Mouse (Mus musculus): Measurements from ENCODE around the gene Pdcd1. TPM values are rescaled to one million over a fixed set of nuclear protein-coding genes. Genes with fewer than 3 reads are reported as not detected.

Pdcd1 gene
- polyA plus RNA-seq (2016; fragmentation: Nextera tagmentation; extraction: Ambion mirVana): 0.31 TPM in 1 of 2 replicates, not detected in the other

DNA sequence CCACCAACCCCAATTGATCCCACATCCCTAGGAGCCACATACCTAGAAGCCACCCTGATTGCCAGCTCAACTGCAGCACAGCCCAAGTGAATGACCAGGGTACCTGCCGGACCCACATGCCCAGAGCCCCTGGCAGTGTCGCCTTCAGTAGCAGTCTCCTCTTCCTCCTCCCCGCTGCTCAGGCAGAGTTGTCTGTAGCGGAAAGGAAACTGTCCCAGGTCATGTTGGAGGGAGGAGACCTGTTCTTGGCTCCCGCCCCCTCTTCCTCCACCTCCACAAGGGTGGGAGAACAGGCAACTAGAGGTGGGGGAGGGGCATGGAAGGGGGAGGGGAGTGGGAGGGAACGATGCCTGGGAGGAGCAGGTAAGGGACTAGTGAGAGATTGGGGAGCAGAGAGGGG is at the start of gene Pdcd1:
TSS of gene Pdcd1 (minus strand) at position 181 of the 400 bp plus-strand sequence.
- Histone ChIP-seq H3K27ac (ENCODE audit: poor library complexity, severe bottlenecking) (no peak within 1 kb of the TSS), H3K4me3 (no peak within 1 kb of the TSS)

DNA sequence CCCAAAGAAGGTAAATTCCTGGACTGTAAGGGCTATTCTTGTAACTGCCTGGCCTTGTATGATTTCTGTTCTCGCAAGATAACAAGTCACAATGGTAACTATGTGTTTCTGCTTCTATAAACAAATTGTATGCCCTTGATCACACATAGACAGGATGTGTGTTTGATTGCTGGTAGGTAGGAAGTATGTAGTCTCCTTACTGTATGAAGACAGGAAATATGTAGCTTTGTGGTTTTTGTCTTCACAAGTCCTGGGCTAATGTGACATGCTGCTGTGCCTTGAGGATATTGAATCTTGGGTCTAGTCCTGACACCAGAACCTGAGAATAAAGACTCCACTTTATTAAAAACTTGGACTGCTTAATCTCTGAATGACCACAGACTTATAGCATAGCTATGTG is 39.4 kb upstream of the Pdcd1 start:
- H3K4me1 ChIP-seq (replicated peaks): 0 out of 2 replicates have a peak, but pooled peaks cover 3% of the 10 kb centered on the region
- no peaks in the 10 kb centered on the region for H3K27me3 ChIP-seq (replicated peaks)
- no peak overlapping the region for H3K4me3 ChIP-seq
- no peak overlapping the region for H3K4me2 ChIP-seq
- H3K9me3 ChIP-seq (replicated peaks): no peaks in the 10 kb centered on the region
- ATAC-seq (ENCODE audit: insufficient number of reproducible peaks, low FRiP score): no peak
- WGBS: 36% methylated on average over 1 of the region's 1 CpGs
- no peak overlapping the region for H3K27ac ChIP-seq (ENCODE audit: poor library complexity, severe bottlenecking)
- H3K9ac ChIP-seq: no peak overlapping the region
- no peaks in the 10 kb centered on the region for H3K36me3 ChIP-seq

More for the DNA sequence above, at the start of gene Pdcd1:
- Histone ChIP-seq H3K9me3 (replicated peaks) (no peaks in the 10 kb centered on the region), H3K4me1 (replicated peaks) (peaks cover 9% of the 10 kb centered on the region; the same call in 1 of the 2 replicates), H3K27me3 (replicated peaks) (no peaks in the 10 kb centered on the region), H3K36me3 (no peaks in the 10 kb centered on the region), H3K9ac (no peak within 1 kb of the TSS), H3K4me2 (no peak within 1 kb of the TSS)
- no peak for ATAC-seq (ENCODE audit: insufficient number of reproducible peaks, low FRiP score)
- 41% methylated on average over 6 of the region's 6 CpGs for WGBS

DNA sequence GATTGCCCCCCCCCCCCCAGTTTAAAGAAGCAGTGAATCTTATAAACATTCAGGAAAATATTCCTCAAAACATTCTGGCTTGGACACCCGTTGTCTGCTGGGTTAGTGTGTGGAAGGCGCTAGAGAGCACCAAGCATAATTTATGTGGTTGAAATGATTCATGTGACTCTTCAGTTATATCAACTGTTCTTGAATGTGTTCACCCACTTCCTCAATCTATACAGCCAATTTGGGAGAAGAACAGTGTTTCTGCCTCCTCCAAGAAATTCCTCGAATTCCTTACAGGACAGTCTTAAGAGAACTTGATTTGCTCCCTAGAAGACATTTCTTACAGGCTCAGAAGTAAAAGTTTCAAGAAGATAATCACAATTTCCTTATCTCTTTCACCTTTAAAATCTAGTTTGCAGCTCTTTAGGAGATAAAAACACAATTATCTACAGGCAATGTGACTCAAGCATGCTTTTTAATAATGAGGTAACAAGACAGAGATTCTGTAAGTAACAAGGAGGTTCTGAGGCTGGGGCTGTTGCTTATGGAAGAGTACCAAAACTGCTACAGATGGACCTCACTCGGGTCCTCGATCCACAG is 34.1 kb upstream of the Pdcd1 start:
- Histone ChIP-seq H3K36me3 (no peaks in the 10 kb centered on the region), H3K27me3 (replicated peaks) (no peaks in the 10 kb centered on the region), H3K4me3 (no peak overlapping the region), H3K9ac (no peak overlapping the region), H3K4me1 (replicated peaks) (0 out of 2 replicates have a peak, but pooled peaks cover 3% of the 10 kb centered on the region), H3K4me2 (no peak overlapping the region), H3K27ac (ENCODE audit: poor library complexity, severe bottlenecking) (no peak overlapping the region), H3K9me3 (replicated peaks) (no peaks in the 10 kb centered on the region)
- 79% methylated on average over 5 of the region's 5 CpGs for WGBS
- ATAC-seq (ENCODE audit: insufficient number of reproducible peaks, low FRiP score): no peak

DNA sequence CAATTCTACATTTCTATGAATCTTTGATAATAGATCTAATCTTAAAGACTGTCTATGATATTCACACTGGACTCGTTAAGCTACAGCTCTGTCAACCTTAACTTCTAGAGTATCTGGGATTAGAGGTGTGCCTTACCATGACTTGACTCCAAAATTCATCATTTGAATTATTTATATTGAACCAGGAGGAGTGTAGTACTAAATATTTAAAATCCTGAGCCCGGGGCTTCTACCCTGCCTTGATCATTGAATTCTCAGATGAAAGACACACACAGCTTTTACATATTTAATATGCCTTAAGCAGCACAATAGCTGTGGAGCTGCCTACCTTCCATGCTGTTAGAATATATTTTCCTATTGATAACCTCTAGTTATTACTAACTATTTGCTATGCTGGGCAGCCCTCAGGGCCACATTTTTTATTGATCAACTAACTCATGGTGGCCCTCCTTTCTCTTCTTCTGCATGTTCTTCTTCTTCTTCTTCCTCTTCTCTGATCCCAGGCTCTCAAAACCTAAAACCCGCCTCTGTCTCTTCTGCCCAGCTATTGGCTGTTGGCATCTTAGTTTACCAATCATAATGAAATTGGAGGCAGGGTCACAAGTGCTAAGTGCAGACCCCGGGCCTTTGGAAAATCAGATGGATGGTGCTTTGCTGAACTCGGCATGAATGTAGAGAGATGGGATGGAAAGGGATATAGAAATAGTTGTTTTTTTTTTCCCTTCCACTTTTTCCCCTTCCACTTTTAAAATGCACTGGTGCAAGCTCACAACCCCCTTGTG is 33.2 kb upstream of the Pdcd1 start:
- Histone ChIP-seq H3K4me2 (no peak overlapping the region), H3K9me3 (replicated peaks) (no peaks in the 10 kb centered on the region), H3K4me1 (replicated peaks) (no peaks in the 10 kb centered on the region), H3K27ac (ENCODE audit: poor library complexity, severe bottlenecking) (no peak overlapping the region), H3K4me3 (no peak overlapping the region), H3K9ac (no peak overlapping the region), H3K27me3 (replicated peaks) (peaks cover 2% of the 10 kb centered on the region; the same call in 1 of the 2 replicates), H3K36me3 (no peaks in the 10 kb centered on the region)
- 76% methylated on average over 5 of the region's 5 CpGs for WGBS
- no peak for ATAC-seq (ENCODE audit: insufficient number of reproducible peaks, low FRiP score)

DNA sequence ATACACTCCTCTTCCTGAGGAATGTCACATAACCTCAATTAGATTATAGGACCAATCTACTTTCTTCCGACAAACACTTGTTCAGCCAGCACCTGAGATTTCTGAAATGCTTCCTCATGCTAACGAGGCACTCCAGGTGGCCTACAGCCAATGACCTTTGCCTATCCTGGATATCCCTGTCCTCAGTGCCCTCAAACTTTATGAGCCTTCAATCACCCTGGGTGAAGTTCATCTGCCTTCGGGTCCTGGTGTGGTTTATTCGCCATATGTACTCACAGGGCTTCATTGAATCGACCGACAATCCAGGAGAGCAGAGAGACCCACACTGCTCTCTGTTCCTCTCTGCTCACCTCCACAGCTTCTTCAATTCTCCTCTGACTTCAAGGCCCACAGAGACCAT is 29.4 kb upstream of the Pdcd1 start:
- no peaks in the 10 kb centered on the region for H3K9me3 ChIP-seq (replicated peaks)
- H3K4me3 ChIP-seq: no peak overlapping the region
- H3K4me2 ChIP-seq: no peak overlapping the region
- 86% methylated on average over 6 of the region's 6 CpGs for WGBS
- peaks cover 10% of the 10 kb centered on the region for H3K27me3 ChIP-seq (replicated peaks)
- no peaks in the 10 kb centered on the region for H3K36me3 ChIP-seq
- H3K9ac ChIP-seq: no peak overlapping the region
- H3K4me1 ChIP-seq (replicated peaks): no peaks in the 10 kb centered on the region
- no peak for ATAC-seq (ENCODE audit: insufficient number of reproducible peaks, low FRiP score)
- no peak overlapping the region for H3K27ac ChIP-seq (ENCODE audit: poor library complexity, severe bottlenecking)

DNA sequence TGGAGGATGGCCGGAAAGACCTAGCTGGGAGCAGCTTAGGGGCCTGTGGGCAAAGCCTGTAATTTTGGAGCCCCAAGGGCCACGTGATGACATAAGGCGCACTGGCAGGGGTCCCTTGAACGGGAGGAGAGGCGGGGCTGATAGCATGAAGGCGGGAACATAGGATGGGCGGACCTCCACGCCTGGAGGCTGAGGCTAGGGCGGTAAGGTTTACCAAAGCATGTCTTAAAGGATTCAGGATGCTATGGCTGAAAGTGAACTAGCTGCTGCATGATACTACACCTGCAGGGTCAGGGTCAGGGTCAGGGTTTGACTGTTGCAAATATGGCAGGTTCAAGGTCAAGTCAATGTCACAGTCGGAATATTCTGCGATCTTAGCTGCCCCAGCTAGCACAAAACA is 28.8 kb upstream of the Pdcd1 start:
- 45% methylated on average over 11 of the region's 11 CpGs for WGBS
- peak overlapping the region; percentile 11; the same call in 1 of the 2 replicates for H3K4me3 ChIP-seq
- H3K4me2 ChIP-seq: peak overlapping the region; percentile 33
- H3K9ac ChIP-seq: no peak overlapping the region
- no peaks in the 10 kb centered on the region for H3K4me1 ChIP-seq (replicated peaks)
- H3K27me3 ChIP-seq (replicated peaks): peaks cover 10% of the 10 kb centered on the region
- H3K9me3 ChIP-seq (replicated peaks): no peaks in the 10 kb centered on the region
- no peak overlapping the region for H3K27ac ChIP-seq (ENCODE audit: poor library complexity, severe bottlenecking)
- no peaks in the 10 kb centered on the region for H3K36me3 ChIP-seq
- ATAC-seq (ENCODE audit: insufficient number of reproducible peaks, low FRiP score): peak; percentile 42; the same call in 1 of the 2 replicates

DNA sequence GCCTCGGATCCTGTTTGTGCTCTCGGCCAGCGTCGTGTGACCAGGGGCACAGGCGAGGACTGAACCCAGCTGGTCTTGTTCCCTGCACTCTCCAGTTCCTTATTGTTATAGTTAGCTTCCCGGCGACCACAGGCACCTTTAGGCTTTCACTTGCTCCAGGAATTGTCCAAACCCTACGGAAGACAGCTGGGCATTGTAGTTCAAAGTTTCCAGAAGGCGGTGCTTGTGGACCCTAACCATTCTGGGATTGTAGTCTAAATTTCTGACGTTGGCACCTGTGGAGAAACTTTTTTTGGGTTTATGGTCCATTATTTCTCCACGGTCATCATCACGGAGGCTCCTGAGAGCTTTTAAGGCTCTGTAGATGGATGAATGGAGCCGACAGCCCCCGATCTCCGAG is 28.4 kb upstream of the Pdcd1 start:
- no peaks in the 10 kb centered on the region for H3K4me1 ChIP-seq (replicated peaks)
- H3K9ac ChIP-seq: no peak overlapping the region; the same call in 1 of the 2 replicates
- peak overlapping the region; percentile 33 for H3K4me2 ChIP-seq
- peak overlapping the region; percentile 11; the same call in 1 of the 2 replicates for H3K4me3 ChIP-seq
- no peak overlapping the region for H3K27ac ChIP-seq (ENCODE audit: poor library complexity, severe bottlenecking)
- WGBS: 35% methylated on average over 15 of the region's 15 CpGs
- H3K27me3 ChIP-seq (replicated peaks): peaks cover 10% of the 10 kb centered on the region
- no peaks in the 10 kb centered on the region for H3K9me3 ChIP-seq (replicated peaks)
- no peaks in the 10 kb centered on the region for H3K36me3 ChIP-seq
- no peak for ATAC-seq (ENCODE audit: insufficient number of reproducible peaks, low FRiP score)

DNA sequence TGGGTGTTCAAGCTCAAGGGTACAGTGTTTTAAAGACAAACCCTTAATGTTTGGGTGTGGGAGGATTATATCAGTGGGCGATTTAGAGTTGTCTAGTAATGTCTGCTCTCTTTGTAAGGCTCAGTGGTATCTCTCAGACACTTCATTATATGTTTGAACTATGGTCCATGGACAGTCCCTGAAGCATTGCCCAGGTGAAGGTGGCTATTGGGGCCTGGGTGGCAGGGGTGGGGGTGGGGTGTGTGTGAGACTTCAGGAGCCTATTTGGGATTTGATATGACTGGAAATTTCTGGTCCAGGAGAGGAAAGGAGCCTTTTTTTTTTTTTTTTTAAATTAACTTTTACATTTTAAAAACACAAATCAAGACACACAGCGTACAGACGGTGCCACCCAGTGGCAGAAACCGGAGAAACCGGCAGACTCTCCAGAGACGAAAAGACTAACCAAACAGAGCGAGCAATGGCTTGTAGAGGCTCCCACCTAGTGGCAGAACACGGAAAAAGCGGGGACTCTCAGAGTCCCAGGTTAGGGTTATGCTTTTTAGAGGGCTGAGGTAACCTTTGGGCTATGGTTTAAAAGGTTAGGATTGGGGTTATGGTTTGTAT is 26.6 kb upstream of the Pdcd1 start:
- Histone ChIP-seq H3K4me3 (no peak overlapping the region), H3K36me3 (no peaks in the 10 kb centered on the region), H3K27me3 (replicated peaks) (peaks cover 10% of the 10 kb centered on the region), H3K4me2 (no peak overlapping the region), H3K9ac (no peak overlapping the region), H3K9me3 (replicated peaks) (no peaks in the 10 kb centered on the region), H3K4me1 (replicated peaks) (no peaks in the 10 kb centered on the region), H3K27ac (ENCODE audit: poor library complexity, severe bottlenecking) (no peak overlapping the region)
- ATAC-seq (ENCODE audit: insufficient number of reproducible peaks, low FRiP score): no peak; the same call in 1 of the 2 replicates
- 2% methylated on average over 9 of the region's 9 CpGs for WGBS

DNA sequence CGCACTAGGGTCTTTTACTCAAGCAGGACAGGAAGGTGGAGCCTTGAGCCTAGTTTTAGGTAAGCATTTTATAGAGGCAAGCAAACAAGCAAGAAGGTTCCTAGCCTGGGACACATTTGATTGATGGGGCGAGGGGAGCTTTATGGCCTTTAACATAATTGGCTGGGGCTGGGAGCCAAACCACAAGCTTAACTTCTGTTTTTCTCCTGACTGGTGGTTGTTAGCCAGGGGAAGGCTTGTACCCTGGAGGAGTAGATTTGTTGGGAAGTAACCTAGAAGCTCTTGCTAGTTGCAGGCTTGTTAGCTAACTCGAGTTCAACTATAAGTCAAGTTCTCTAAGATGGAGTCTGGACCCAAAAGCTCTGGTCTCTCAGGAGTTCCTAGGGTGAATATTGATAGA is 26.0 kb upstream of the Pdcd1 start:
- ATAC-seq (ENCODE audit: insufficient number of reproducible peaks, low FRiP score): no peak
- H3K36me3 ChIP-seq: no peaks in the 10 kb centered on the region
- peaks cover 10% of the 10 kb centered on the region for H3K27me3 ChIP-seq (replicated peaks)
- no peaks in the 10 kb centered on the region for H3K9me3 ChIP-seq (replicated peaks)
- no peak overlapping the region for H3K27ac ChIP-seq (ENCODE audit: poor library complexity, severe bottlenecking)
- WGBS: 74% methylated on average over 3 of the region's 3 CpGs
- H3K4me2 ChIP-seq: no peak overlapping the region
- no peak overlapping the region for H3K9ac ChIP-seq
- H3K4me1 ChIP-seq (replicated peaks): no peaks in the 10 kb centered on the region
- no peak overlapping the region for H3K4me3 ChIP-seq

DNA sequence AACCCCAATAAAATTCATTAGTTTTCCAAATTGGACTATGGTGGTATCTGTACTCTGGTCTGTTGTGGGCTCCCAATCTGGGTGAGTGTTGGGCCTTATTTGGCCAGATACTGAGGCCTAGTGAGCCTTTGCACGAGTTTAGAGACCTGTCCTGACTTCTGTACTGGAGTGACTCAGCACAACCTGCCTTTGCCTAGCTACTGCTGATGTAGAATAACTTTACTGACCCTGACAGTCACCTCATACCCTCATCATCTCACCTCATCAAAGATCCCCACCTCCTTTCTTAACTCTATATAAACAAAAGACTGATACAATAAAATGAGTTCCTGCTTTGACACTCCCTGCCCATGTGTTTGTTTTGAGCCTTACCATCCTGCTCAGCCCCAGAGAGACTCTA is 24.3 kb upstream of the Pdcd1 start:
- 24% methylated on average over 1 of the region's 1 CpGs for WGBS
- no peaks in the 10 kb centered on the region for H3K4me1 ChIP-seq (replicated peaks)
- H3K4me3 ChIP-seq: no peak overlapping the region
- H3K9me3 ChIP-seq (replicated peaks): no peaks in the 10 kb centered on the region
- H3K36me3 ChIP-seq: no peaks in the 10 kb centered on the region
- H3K4me2 ChIP-seq: no peak overlapping the region
- H3K9ac ChIP-seq: no peak overlapping the region
- peaks cover 10% of the 10 kb centered on the region for H3K27me3 ChIP-seq (replicated peaks)
- ATAC-seq (ENCODE audit: insufficient number of reproducible peaks, low FRiP score): no peak
- no peak overlapping the region for H3K27ac ChIP-seq (ENCODE audit: poor library complexity, severe bottlenecking)

DNA sequence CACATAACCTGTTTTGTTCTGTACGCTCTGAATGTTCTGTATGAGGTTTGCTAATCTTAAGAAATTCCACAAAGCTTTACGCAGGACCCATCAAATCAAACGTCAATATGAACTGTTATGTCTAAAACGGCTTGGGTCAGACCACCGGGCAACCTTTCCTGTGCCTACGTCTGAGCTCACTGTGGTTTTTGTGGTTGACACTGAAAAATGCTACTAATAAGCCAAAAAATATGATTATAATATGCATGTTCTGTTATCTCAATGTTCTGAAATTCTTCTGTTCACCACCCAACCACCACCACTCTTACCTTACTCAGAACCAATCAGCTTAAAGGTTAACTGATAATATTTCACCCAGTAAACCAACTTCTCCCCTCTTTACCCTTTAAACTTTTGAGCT is 22.4 kb upstream of the Pdcd1 start:
- WGBS: 78% methylated on average over 6 of the region's 6 CpGs
- H3K36me3 ChIP-seq: no peaks in the 10 kb centered on the region
- no peaks in the 10 kb centered on the region for H3K4me1 ChIP-seq (replicated peaks)
- no peak overlapping the region for H3K27ac ChIP-seq (ENCODE audit: poor library complexity, severe bottlenecking)
- H3K9ac ChIP-seq: no peak overlapping the region
- no peak for ATAC-seq (ENCODE audit: insufficient number of reproducible peaks, low FRiP score)
- H3K4me3 ChIP-seq: no peak overlapping the region
- peaks cover under 1% of the 10 kb centered on the region; the same call in 1 of the 2 replicates for H3K27me3 ChIP-seq (replicated peaks)
- no peak overlapping the region for H3K4me2 ChIP-seq
- H3K9me3 ChIP-seq (replicated peaks): no peaks in the 10 kb centered on the region
